In genomic region chr6:135351638-135352302, GRCm38 (mm10) we compare ENCODE assay signal across 9 mouse cellular contexts. TPM values are rescaled to one million over a fixed set of nuclear protein-coding genes. Genes with fewer than 3 reads are reported as not detected.
DNase-seq lines count a peak whose midpoint lies in the region; ATAC-seq and TF ChIP-seq lines count a peak whose summit lies in the region.
"Had no signal": no experiment of that assay in that cellular context is flagged by ENCODE, and none has a peak within 500 bp of the region (broad histone marks: within the 10 kb centered on the region; RNA-seq: fewer than 3 reads in every experiment).

No protein-coding gene starts in this region.

- no peak for TF ChIP-seq CTCF in midbrain, postnatal 0 days (IDR thresholded peaks at IDR 0.05)

- 66% methylated on average over 8 of the region's 8 CpGs for WGBS in embryonic facial prominence, embryonic 13.5 days
- WGBS in embryonic facial prominence, embryonic 10.5 days = 83% methylated on average over 8 of the region's 8 CpGs
- 71% methylated on average over 8 of the region's 8 CpGs for WGBS in midbrain, postnatal 0 days
- 69% methylated on average over 8 of the region's 8 CpGs for WGBS in midbrain, embryonic 15.5 days
- WGBS in kidney, embryonic 15.5 days = 54% methylated on average over 8 of the region's 8 CpGs
- 53% methylated on average over 8 of the region's 8 CpGs for WGBS in stomach, embryonic 15.5 days

- no peaks in the 10 kb centered on the region for H3K27me3 ChIP-seq in embryonic facial prominence, embryonic 13.5 days
- H3K27me3 ChIP-seq in embryonic facial prominence, embryonic 10.5 days (replicated peaks; ENCODE audit: low read depth, poor library complexity, severe bottlenecking) = no peaks in the 10 kb centered on the region
- H3K27me3 ChIP-seq in midbrain, postnatal 0 days (ENCODE audit: insufficient read depth, low read length) = no peaks in the 10 kb centered on the region
- H3K27me3 ChIP-seq in midbrain, embryonic 15.5 days (replicated peaks) = no peaks in the 10 kb centered on the region
- no peaks in the 10 kb centered on the region for H3K27me3 ChIP-seq in kidney, embryonic 15.5 days
- no peaks in the 10 kb centered on the region for H3K27me3 ChIP-seq in stomach, embryonic 15.5 days (replicated peaks)

- no peak overlapping the region for H3K9ac ChIP-seq in embryonic facial prominence, embryonic 13.5 days
- H3K9ac ChIP-seq in midbrain, postnatal 0 days (replicated peaks; ENCODE audit: low read length, poor library complexity, severe bottlenecking) = no peak overlapping the region
- H3K9ac ChIP-seq in midbrain, embryonic 15.5 days = no peak overlapping the region
- no peak overlapping the region for H3K9ac ChIP-seq in kidney, embryonic 15.5 days
- no peak overlapping the region for H3K9ac ChIP-seq in stomach, embryonic 15.5 days

- no peak overlapping the region for H3K4me2 ChIP-seq in embryonic facial prominence, embryonic 13.5 days
- no peak overlapping the region for H3K4me2 ChIP-seq in midbrain, postnatal 0 days (ENCODE audit: low read depth, low read length, poor library complexity, severe bottlenecking)
- no peak overlapping the region for H3K4me2 ChIP-seq in midbrain, embryonic 15.5 days
- H3K4me2 ChIP-seq in kidney, embryonic 15.5 days = no peak overlapping the region
- H3K4me2 ChIP-seq in stomach, embryonic 15.5 days = no peak overlapping the region

- H3K36me3 ChIP-seq in embryonic facial prominence, embryonic 13.5 days = no peaks in the 10 kb centered on the region
- H3K36me3 ChIP-seq in embryonic facial prominence, embryonic 10.5 days (replicated peaks) = no peaks in the 10 kb centered on the region
- no peaks in the 10 kb centered on the region for H3K36me3 ChIP-seq in midbrain, postnatal 0 days (ENCODE audit: insufficient read depth, low read length)
- no peaks in the 10 kb centered on the region for H3K36me3 ChIP-seq in midbrain, embryonic 15.5 days (replicated peaks)
- no peaks in the 10 kb centered on the region for H3K36me3 ChIP-seq in kidney, embryonic 15.5 days
- H3K36me3 ChIP-seq in stomach, embryonic 15.5 days = no peaks in the 10 kb centered on the region

- peaks cover 6% of the 10 kb centered on the region for H3K4me1 ChIP-seq in embryonic facial prominence, embryonic 13.5 days
- peaks cover 6% of the 10 kb centered on the region; the same call in 1 of the 2 replicates for H3K4me1 ChIP-seq in embryonic facial prominence, embryonic 10.5 days
- H3K4me1 ChIP-seq in midbrain, postnatal 0 days (ENCODE audit: insufficient read depth, low read length) = no peaks in the 10 kb centered on the region
- peaks cover 2% of the 10 kb centered on the region; the same call in 1 of the 2 replicates for H3K4me1 ChIP-seq in midbrain, embryonic 15.5 days
- peaks cover 29% of the 10 kb centered on the region for H3K4me1 ChIP-seq in kidney, embryonic 15.5 days
- H3K4me1 ChIP-seq in stomach, embryonic 15.5 days = peaks cover 7% of the 10 kb centered on the region; the same call in 1 of the 2 replicates

- H3K9me3 ChIP-seq in embryonic facial prominence, embryonic 13.5 days = no peaks in the 10 kb centered on the region
- no peaks in the 10 kb centered on the region for H3K9me3 ChIP-seq in embryonic facial prominence, embryonic 10.5 days
- H3K9me3 ChIP-seq in midbrain, postnatal 0 days (ENCODE audit: low read length) = no peaks in the 10 kb centered on the region
- H3K9me3 ChIP-seq in midbrain, embryonic 15.5 days = no peaks in the 10 kb centered on the region
- H3K9me3 ChIP-seq in kidney, embryonic 15.5 days (replicated peaks) = no peaks in the 10 kb centered on the region
- H3K9me3 ChIP-seq in stomach, embryonic 15.5 days = no peaks in the 10 kb centered on the region

- H3K4me3 ChIP-seq in embryonic facial prominence, embryonic 13.5 days = no peak overlapping the region
- H3K4me3 ChIP-seq in embryonic facial prominence, embryonic 10.5 days = no peak overlapping the region
- no peak overlapping the region for H3K4me3 ChIP-seq in midbrain, postnatal 0 days (ENCODE audit: low read depth, low read length)
- H3K4me3 ChIP-seq in midbrain, embryonic 15.5 days = no peak overlapping the region
- H3K4me3 ChIP-seq in kidney, embryonic 15.5 days (replicated peaks) = no peak overlapping the region
- H3K4me3 ChIP-seq in stomach, embryonic 15.5 days (replicated peaks) = no peak overlapping the region

- 0 out of 2 replicates have a peak, but pooled peaks have one; percentile 52 for ATAC-seq in embryonic facial prominence, embryonic 13.5 days (ENCODE audit: insufficient number of reproducible peaks, insufficient read depth, low FRiP score, low TSS enrichment, low read depth)
- ATAC-seq in midbrain, postnatal 0 days (ENCODE audit: low FRiP score) = no peak
- no peak for ATAC-seq in midbrain, embryonic 15.5 days (replicated peaks)
- ATAC-seq in kidney, embryonic 15.5 days (replicated peaks; ENCODE audit: low FRiP score) = peak; percentile 84
- peak; percentile 43 for ATAC-seq in stomach, embryonic 15.5 days (ENCODE audit: insufficient read depth, low FRiP score, low read depth)
- ATAC-seq: CD4-positive, CD25-positive, alpha-beta regulatory T cell, adult 4 months had no signal

- no peak for DNase-seq in embryonic facial prominence, embryonic 10.5 days (ENCODE audit: low spot score)
- DNase-seq in midbrain, postnatal 0 days (ENCODE audit: low spot score) = peak; percentile 67
- no peak for DNase-seq in embryo, embryonic 9.5 days (ENCODE audit: extremely low spot score)
- no peak for DNase-seq in c-Kit-positive CD71-positive TER-119-positive erythroid progenitor cells, embryonic 14.5 days (ENCODE audit: low spot score)

- H3K27ac ChIP-seq in embryonic facial prominence, embryonic 13.5 days = peak overlapping the region; percentile 11; the same call in 1 of the 2 replicates
- no peak overlapping the region for H3K27ac ChIP-seq in embryonic facial prominence, embryonic 10.5 days (replicated peaks)
- no peak overlapping the region for H3K27ac ChIP-seq in midbrain, postnatal 0 days (ENCODE audit: low read depth, low read length)
- H3K27ac ChIP-seq in midbrain, embryonic 15.5 days = no peak overlapping the region
- H3K27ac ChIP-seq in kidney, embryonic 15.5 days = peak overlapping the region; percentile 74
- H3K27ac ChIP-seq in stomach, embryonic 15.5 days = peak overlapping the region; percentile 46; the same call in 1 of the 2 replicates

RNA-seq across cellular contexts. Expression of gene Emp1, which starts 10.6 kb away (rescaled TPM):
- 71.9 and 84.0 TPM in 2 replicates for polyA plus RNA-seq in embryonic facial prominence, embryonic 13.5 days (2015; fragmentation: Nextera tagmentation; extraction: Ambion mirVana)
- 4.3 and 7.7 TPM in 2 replicates for polyA plus RNA-seq in embryonic facial prominence, embryonic 10.5 days (2016; fragmentation: Nextera tagmentation; extraction: Ambion mirVana)
- total RNA-seq in midbrain, postnatal 0 days (2014; rRNA removed) = 26.9 and 42.1 TPM in 2 replicates
- polyA plus RNA-seq in midbrain, postnatal 0 days (2015; fragmentation: Nextera tagmentation; extraction: Ambion mirVana) = 5.6 and 5.7 TPM in 2 replicates
- 7.3 and 7.6 TPM in 2 replicates for polyA plus RNA-seq in midbrain, embryonic 15.5 days (2015; fragmentation: Nextera tagmentation; extraction: Ambion mirVana)
- 54.3 and 60.3 TPM in 2 replicates for polyA plus RNA-seq in kidney, embryonic 15.5 days (2015; fragmentation: Nextera tagmentation; extraction: Ambion mirVana)
- polyA plus RNA-seq in stomach, embryonic 15.5 days (2015; fragmentation: Nextera tagmentation; extraction: Ambion mirVana) = 77.5 and 112 TPM in 2 replicates

RNA-seq across cellular contexts. Expression of gene Pbp2, which starts 41.6 kb away (rescaled TPM):
- not detected in 2 replicates for polyA plus RNA-seq in embryonic facial prominence, embryonic 13.5 days (2015; fragmentation: Nextera tagmentation; extraction: Ambion mirVana)
- polyA plus RNA-seq in embryonic facial prominence, embryonic 10.5 days (2016; fragmentation: Nextera tagmentation; extraction: Ambion mirVana) = not detected in 2 replicates
- not detected in 2 replicates for total RNA-seq in midbrain, postnatal 0 days (2014; rRNA removed)
- not detected in 2 replicates for polyA plus RNA-seq in midbrain, postnatal 0 days (2015; fragmentation: Nextera tagmentation; extraction: Ambion mirVana)
- polyA plus RNA-seq in midbrain, embryonic 15.5 days (2015; fragmentation: Nextera tagmentation; extraction: Ambion mirVana) = not detected in 2 replicates
- 0.16 and 0.17 TPM in 2 replicates for polyA plus RNA-seq in kidney, embryonic 15.5 days (2015; fragmentation: Nextera tagmentation; extraction: Ambion mirVana)
- 1.0 and 4.0 TPM in 2 replicates for polyA plus RNA-seq in stomach, embryonic 15.5 days (2015; fragmentation: Nextera tagmentation; extraction: Ambion mirVana)
- polyA plus RNA-seq: CD4-positive, CD25-positive, alpha-beta regulatory T cell, adult 4 months had no signal

Comparison
In these comparisons a context has a peak if more than half of its experiments do, and no peak if none do; other contexts are left out.
1. H3K27ac ChIP-seq: peak in embryonic facial prominence, embryonic 13.5 days (single experiment), kidney, embryonic 15.5 days (single experiment) and stomach, embryonic 15.5 days (single experiment); none in embryonic facial prominence, embryonic 10.5 days (single experiment), midbrain, postnatal 0 days (single experiment) and midbrain, embryonic 15.5 days (single experiment).
2. ATAC-seq: peak in embryonic facial prominence, embryonic 13.5 days (single experiment), kidney, embryonic 15.5 days (single experiment) and stomach, embryonic 15.5 days (single experiment); none in midbrain, postnatal 0 days (single experiment) and midbrain, embryonic 15.5 days (single experiment).